Mouse (Mus musculus) heart, postnatal 0 days (tissue): ENCODE measurements around the gene Cct3. TPM values are rescaled to one million over a fixed set of nuclear protein-coding genes. Genes with fewer than 3 reads are reported as not detected.

Experiments used
- ATAC-seq: fragments of 200-750 bp; cut with Nextera tagmentation; 2 replicates; pipeline ENCODE4 v1.8.0; 2017; ENCODE audit warnings: low read depth, moderate number of reproducible peaks, moderate library complexity; ENCODE audit not compliant: insufficient read depth
- DNase-seq: peaks from one replicate; pipeline ENCODE4 v3.0.0-alpha.2; 2016; ENCODE audit warnings: low spot score
- H3K27ac ChIP-seq: fragments of 300-500 bp; sonication (generic); 2 replicates; pipeline ENCODE4 v1.5.1; 2014; ENCODE audit warnings: low read depth, mild to moderate bottlenecking
- H3K27me3 ChIP-seq: fragments of 300-500 bp; sonication (generic); 2 replicates; pipeline ENCODE4 v1.6.1; 2014; ENCODE audit warnings: low read length, mixed read lengths; ENCODE audit not compliant: control insufficient read depth, insufficient read depth
- H3K36me3 ChIP-seq: fragments of 300-500 bp; sonication (generic); replicated peaks from 2 replicates; pipeline ENCODE4 v1.6.1; 2014; ENCODE audit warnings: low read length, mixed read lengths; ENCODE audit not compliant: control insufficient read depth, insufficient read depth
- H3K4me1 ChIP-seq: fragments of 300-500 bp; sonication (generic); 2 replicates; pipeline ENCODE4 v1.6.1; 2014; ENCODE audit warnings: antibody characterized with exemption; ENCODE audit not compliant: control insufficient read depth, insufficient read depth
- H3K4me2 ChIP-seq: fragments of 300-500 bp; sonication (generic); 2 replicates; pipeline ENCODE4 v1.6.1; 2014; ENCODE audit warnings: low read depth, mild to moderate bottlenecking, low read length, moderate library complexity
- H3K4me3 ChIP-seq: fragments of 300-500 bp; sonication (generic); 2 replicates; pipeline ENCODE4 v1.5.1; 2014; ENCODE audit warnings: low read depth, low read length
- H3K9ac ChIP-seq: fragments of 300-500 bp; sonication (generic); replicated peaks from 2 replicates; pipeline ENCODE4 v1.6.1; 2014; ENCODE audit warnings: low read depth, low read length, mixed read lengths
- H3K9me3 ChIP-seq: fragments of 300-500 bp; sonication (generic); replicated peaks from 2 replicates; pipeline ENCODE4 v1.6.1; 2016; ENCODE audit warnings: low read length; ENCODE audit not compliant: control insufficient read depth
- CTCF ChIP-seq: IDR thresholded peaks from 2 replicates; pipeline ENCODE4 v1.5.1; 2016; ENCODE audit warnings: antibody characterized with exemption, control low read depth, low read depth
- EP300 ChIP-seq: IDR thresholded peaks from 2 replicates; pipeline ENCODE4 v1.6.1; 2016; ENCODE audit warnings: antibody characterized with exemption, low read depth
- WGBS: fragments of 180-500 bp; shearing (Covaris S2); extraction: QIAGEN DNeasy Blood & Tissue Kit; methylation state at CpG from one replicate; pipeline ENCODE4 v1.1.7; 2014; 5-methylcytosine and 5-hydroxymethylcytosine counted together
- polyA plus RNA-seq: library from polyadenylated mRNA; unstranded; fragments of >200 nt; fragmentation: Nextera tagmentation; extraction: Ambion mirVana; gene quantifications from 2 replicates; pipeline ENCODE4 v1.2.1, GENCODE M21; 2015
- total RNA-seq: library from RNA; depleted of rRNA; stranded (reverse); fragments of >200 nt; gene quantifications from 2 replicates; pipeline ENCODE4 v1.2.3, GENCODE M21; 2014; ENCODE audit warnings: low replicate concordance

Gene Cct3
- total and polyA plus RNA-seq, 2 experiments from 2014 or later: 208 to 256 TPM

DNA sequence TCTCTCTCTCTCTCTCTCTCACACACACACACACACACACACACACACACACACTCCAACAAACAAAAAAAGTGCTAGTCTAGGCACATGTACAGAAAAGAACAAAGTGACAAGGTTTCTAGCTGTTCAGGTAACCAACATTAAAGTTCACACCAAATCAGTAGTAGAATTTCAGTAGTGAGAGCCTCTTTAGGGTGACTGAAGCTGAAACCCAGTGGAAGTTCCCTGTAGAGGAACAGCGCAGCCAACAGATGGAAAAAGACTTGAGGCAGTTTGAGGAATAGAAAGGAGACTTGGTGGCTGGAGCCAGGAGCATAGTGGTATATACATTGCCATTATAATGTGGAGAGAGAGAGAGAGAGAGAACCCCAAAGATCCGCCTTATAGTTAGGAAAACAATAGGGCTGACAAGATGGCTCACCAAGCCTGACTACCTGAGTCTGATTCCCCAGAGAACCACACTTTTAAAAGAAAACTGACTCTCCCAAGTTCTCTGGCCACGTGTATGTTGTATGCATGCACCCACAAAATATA lies 38.1 kb downstream of the Cct3 start:
- peaks cover 17% of the 10 kb centered on the region for H3K4me1 ChIP-seq
- no peaks in the 10 kb centered on the region for H3K36me3 ChIP-seq
- H3K27ac ChIP-seq: peak overlapping the region; percentile 98
- no peak for ATAC-seq
- peak overlapping the region; percentile 95 for H3K9ac ChIP-seq
- no peaks in the 10 kb centered on the region for H3K9me3 ChIP-seq
- H3K4me3 ChIP-seq: peak overlapping the region; percentile 96
- WGBS: 39% methylated on average over 3 of the region's 3 CpGs
- TF ChIP-seq CTCF (no peak), EP300 (no peak)
- no peaks in the 10 kb centered on the region for H3K27me3 ChIP-seq
- DNase-seq: no peak
- peak overlapping the region; percentile 86 for H3K4me2 ChIP-seq

DNA sequence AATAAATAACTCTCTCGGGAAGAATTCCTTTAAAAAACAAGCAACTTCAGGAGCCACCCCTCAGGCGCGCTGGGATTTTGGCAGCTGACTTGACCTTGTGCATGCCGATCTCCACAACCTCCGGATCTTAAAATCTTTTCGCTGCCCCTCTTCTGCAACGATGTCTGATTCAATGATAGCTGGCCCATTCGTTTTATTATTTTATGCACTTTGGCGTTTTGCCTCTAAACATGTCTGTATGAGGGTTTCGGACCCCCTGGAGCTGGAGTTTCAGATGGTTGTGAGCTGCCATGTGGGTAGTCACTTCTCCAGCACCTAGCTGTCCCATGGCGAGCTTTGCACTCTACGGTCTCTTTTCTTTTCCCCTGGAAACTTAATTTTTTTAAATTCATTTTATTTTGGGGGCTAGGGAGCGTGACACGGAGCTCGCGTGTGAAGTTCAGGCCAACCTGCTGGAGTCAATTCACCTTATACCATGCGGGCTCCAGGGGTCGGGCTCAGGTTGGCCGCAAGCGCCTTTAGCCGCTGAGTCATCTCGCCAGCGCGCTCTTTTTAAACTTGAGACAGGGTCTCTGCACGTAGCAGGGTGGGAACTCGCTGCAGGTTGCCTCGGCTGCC lies 38.6 kb downstream of the Cct3 start:
- WGBS: under 1% methylated on average over 27 of the region's 27 CpGs
- Histone ChIP-seq H3K27me3 (no peaks in the 10 kb centered on the region), H3K36me3 (peaks cover 1% of the 10 kb centered on the region; the same call in 1 of the 2 replicates), H3K4me2 (peak overlapping the region; percentile 86), H3K4me3 (peak overlapping the region; percentile 96), H3K27ac (peak overlapping the region; percentile 98), H3K4me1 (peaks cover 17% of the 10 kb centered on the region), H3K9me3 (no peaks in the 10 kb centered on the region), H3K9ac (peak overlapping the region; percentile 95)
- DNase-seq: peak; percentile 25
- ATAC-seq: peak; percentile 36
- no peak for TF ChIP-seq CTCF
- no peak for TF ChIP-seq EP300

DNA sequence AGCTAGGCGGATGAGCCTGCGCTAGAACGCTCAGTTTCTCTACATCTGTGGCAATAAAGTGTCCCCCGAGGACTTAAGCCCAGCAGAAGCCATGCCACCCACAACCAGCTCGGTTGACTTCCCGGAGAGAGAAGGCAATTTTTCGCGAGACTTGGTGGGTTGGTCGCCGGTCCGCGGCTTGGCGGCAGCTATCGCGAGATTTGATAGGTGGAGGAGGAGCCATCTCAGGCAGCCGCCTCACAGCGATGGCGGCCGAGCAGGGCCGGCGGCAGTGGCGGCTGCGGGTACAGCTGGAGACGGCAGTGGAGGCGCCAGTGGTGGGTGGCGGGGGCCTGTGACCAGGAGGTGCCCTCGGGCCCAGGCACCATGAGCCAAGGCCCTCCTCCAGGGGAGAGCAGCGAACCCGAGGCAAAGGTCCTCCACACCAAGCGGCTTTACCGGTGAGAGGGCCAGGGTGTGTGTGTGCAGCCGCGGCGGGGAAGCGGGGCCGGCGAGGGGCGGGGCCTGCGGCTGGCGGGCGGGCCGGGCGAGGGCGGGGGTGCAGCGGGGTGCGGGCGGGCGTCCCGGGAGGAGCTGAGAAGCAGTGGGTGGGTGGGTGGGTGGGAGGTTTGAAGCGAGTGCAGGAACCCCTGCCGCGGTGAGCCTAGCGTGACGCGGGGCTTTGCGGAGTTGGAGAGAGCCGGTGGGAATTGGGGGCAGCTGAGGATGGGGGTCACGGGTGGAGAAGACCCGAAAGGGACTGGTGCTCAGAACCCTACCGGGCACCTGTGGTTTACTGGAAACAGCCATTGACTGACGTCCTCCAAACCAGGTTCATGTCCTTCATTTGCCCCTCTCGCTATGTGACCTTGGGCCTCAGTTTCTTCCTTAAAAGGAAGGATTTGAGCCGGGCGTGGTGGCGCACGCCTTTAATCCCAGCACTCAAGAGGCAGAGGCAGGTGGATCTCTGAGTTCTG lies 39.4 kb downstream of the Cct3 start, which contains the start of the genes Tmem79 and Smg5:
TSS of gene Tmem79 (minus strand) at position 91 of the 956 bp plus-strand sequence.
TSS of gene Smg5 (plus strand) at position 203 of the 956 bp plus-strand sequence.
- H3K27ac ChIP-seq: peak within 1 kb of the TSS; percentile 98
- DNase-seq (peak; percentile 95), ATAC-seq (peak; percentile 94)
- H3K9ac ChIP-seq: peak within 1 kb of the TSS; percentile 95
- peak within 1 kb of the TSS; percentile 86 for H3K4me2 ChIP-seq
- peaks cover 17% of the 10 kb centered on the region for H3K4me1 ChIP-seq
- no peaks in the 10 kb centered on the region for H3K9me3 ChIP-seq
- TF ChIP-seq CTCF: no peak
- TF ChIP-seq EP300: peak; percentile 89
- H3K27me3 ChIP-seq: no peaks in the 10 kb centered on the region
- 1% methylated on average over 64 of the region's 66 CpGs for WGBS
- peaks cover 5% of the 10 kb centered on the region; the same call in 1 of the 2 replicates for H3K36me3 ChIP-seq
- H3K4me3 ChIP-seq: peak within 1 kb of the TSS; percentile 96

DNA sequence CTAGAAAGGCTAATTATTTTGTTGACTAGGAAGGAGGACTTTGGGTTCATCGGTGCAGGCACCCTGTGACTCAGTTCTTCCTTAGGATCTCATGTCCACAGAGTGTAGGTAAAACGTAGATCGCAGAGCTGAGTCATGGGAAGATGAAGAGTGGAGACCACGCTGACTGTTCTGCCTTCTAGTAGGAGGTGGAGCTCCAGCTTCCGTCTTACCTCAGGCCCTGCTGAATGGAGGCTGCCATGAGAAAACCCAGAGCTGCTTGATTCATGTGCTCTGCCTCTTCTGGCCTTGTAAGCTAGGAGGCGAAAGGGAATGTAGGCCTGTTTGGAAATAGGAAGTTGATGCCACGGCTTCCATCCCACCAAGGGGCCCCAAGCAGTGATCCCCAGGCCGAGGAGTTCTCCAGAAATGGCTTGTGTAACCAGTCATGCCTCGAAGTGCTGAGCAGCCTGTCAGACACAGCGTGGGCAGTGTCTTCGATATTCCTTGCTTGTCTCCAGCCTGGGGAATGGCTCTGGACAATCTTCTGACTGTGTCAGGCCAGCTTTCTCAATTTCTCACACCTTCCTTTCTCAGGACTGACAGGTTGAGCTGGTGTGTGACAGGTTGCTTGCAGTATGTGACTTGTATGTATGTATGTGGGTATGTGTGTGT lies 40.6 kb downstream of the Cct3 start:
- H3K4me2 ChIP-seq: peak overlapping the region; percentile 86
- H3K9ac ChIP-seq: peak overlapping the region; percentile 44
- H3K9me3 ChIP-seq: no peaks in the 10 kb centered on the region
- no peaks in the 10 kb centered on the region for H3K27me3 ChIP-seq
- peaks cover 17% of the 10 kb centered on the region for H3K4me1 ChIP-seq
- ATAC-seq (no peak), DNase-seq (peak; percentile 8)
- H3K36me3 ChIP-seq: peaks cover 14% of the 10 kb centered on the region
- no peak for TF ChIP-seq CTCF
- no peak for TF ChIP-seq EP300
- 40% methylated on average over 11 of the region's 11 CpGs for WGBS
- peak overlapping the region; percentile 96 for H3K4me3 ChIP-seq
- peak overlapping the region; percentile 98 for H3K27ac ChIP-seq

DNA sequence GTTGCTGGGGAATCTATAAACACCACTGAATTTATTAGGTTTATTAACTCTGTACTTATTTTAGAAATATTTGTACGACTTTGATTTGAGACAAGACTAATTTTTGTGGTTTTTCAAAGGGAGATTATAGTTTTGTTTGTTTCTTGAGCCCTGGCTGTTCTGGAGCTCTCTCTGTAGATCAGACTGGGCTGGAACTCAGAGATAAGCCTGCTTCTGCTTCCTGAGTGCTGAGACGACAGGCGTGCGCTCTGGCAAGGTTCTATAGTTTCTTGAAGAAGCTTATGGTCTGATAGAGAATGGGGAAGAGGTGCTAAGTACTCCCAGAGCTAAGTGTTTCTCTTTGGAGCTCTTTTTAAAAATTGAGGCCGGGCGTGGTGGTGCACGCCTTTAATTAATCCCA lies 41.4 kb downstream of the Cct3 start:
- no peak overlapping the region for H3K4me3 ChIP-seq
- H3K4me2 ChIP-seq: no peak overlapping the region
- H3K36me3 ChIP-seq: peaks cover 22% of the 10 kb centered on the region
- H3K9ac ChIP-seq: no peak overlapping the region
- no peak for ATAC-seq
- no peaks in the 10 kb centered on the region for H3K27me3 ChIP-seq
- H3K9me3 ChIP-seq: no peaks in the 10 kb centered on the region
- no peak overlapping the region for H3K27ac ChIP-seq
- TF ChIP-seq CTCF (no peak), EP300 (no peak)
- 78% methylated on average over 7 of the region's 7 CpGs for WGBS
- no peak for DNase-seq
- peaks cover 17% of the 10 kb centered on the region for H3K4me1 ChIP-seq
